Mouse (Mus musculus) embryonic fibroblast, embryonic 13.5 days (primary cell): ENCODE results near the gene Klhdc7b. TPM values are rescaled to one million over a fixed set of nuclear protein-coding genes. Genes with fewer than 3 reads are reported as not detected.

Experiments
- H3K27ac ChIP-seq: 2 replicates; pipeline ENCODE4 v1.5.1; 2012; ENCODE audit warnings: low read length, control low read depth, inconsistent platforms; ENCODE audit not compliant: insufficient read depth
- H3K4me1 ChIP-seq: 2 replicates; pipeline ENCODE4 v1.6.1; 2011; ENCODE audit warnings: low read length; ENCODE audit not compliant: control insufficient read depth, insufficient read depth
- H3K4me3 ChIP-seq: 2 replicates; pipeline ENCODE4 v1.5.1; 2011; ENCODE audit warnings: mild to moderate bottlenecking, control low read depth, low read length; ENCODE audit not compliant: insufficient read depth
- CTCF ChIP-seq: IDR thresholded peaks from 2 replicates; pipeline ENCODE4 v1.5.1; 2011; ENCODE audit warnings: mild to moderate bottlenecking, control low read depth, low read length, moderate library complexity, borderline replicate concordance; ENCODE audit not compliant: insufficient read depth
- POLR2A ChIP-seq: IDR thresholded peaks from 2 replicates; pipeline ENCODE4 v1.6.1; 2011; ENCODE audit warnings: low read depth, mild to moderate bottlenecking, control low read depth, low read length, moderate library complexity
- polyA plus RNA-seq: library from polyadenylated mRNA; stranded (reverse); fragments of >200 nt; gene quantifications from 2 replicates; pipeline ENCODE4 v1.2.4, GENCODE M21; 2011; ENCODE audit warnings: low read depth; ENCODE audit not compliant: missing spikeins, insufficient read length

The Klhdc7b gene
- polyA plus RNA-seq, 1 experiment = not detected

GRCm38 (mm10) chr15:89354455-89354854, 30.3 kb upstream of the Klhdc7b start:
- Histone ChIP-seq H3K4me1 (no peaks in the 10 kb centered on the region), H3K4me3 (peak overlapping the region; percentile 83), H3K27ac (no peak overlapping the region)
- no peak for TF ChIP-seq POLR2A
- TF ChIP-seq CTCF = no peak

GRCm38 (mm10) chr15:89355241-89356187, 29.2 kb upstream of the Klhdc7b start, which contains the start of the genes Lmf2 and Ncaph2:
Lmf2 (minus strand) TSS chr15:89355659.
Ncaph2 (plus strand) TSS chr15:89355719.
- Histone ChIP-seq H3K27ac (peak within 1 kb of the TSS; percentile 74), H3K4me3 (peak within 1 kb of the TSS; percentile 85), H3K4me1 (no peaks in the 10 kb centered on the region)
- no peak for TF ChIP-seq CTCF
- TF ChIP-seq POLR2A = peak; percentile 85

GRCm38 (mm10) chr15:89356372-89356771, 28.3 kb upstream of the Klhdc7b start:
- Histone ChIP-seq H3K4me1 (no peaks in the 10 kb centered on the region), H3K27ac (peak overlapping the region; percentile 74), H3K4me3 (peak overlapping the region; percentile 85)
- peak; percentile 56 for TF ChIP-seq POLR2A
- no peak for TF ChIP-seq CTCF

GRCm38 (mm10) chr15:89358784-89359183, 25.9 kb upstream of the Klhdc7b start:
- TF ChIP-seq CTCF = no peak
- no peak for TF ChIP-seq POLR2A

GRCm38 (mm10) chr15:89363051-89363450, 21.7 kb upstream of the Klhdc7b start:
- TF ChIP-seq POLR2A (no peak), CTCF (no peak)
- Histone ChIP-seq H3K4me3 (no peak overlapping the region), H3K4me1 (no peaks in the 10 kb centered on the region)

More at GRCm38 (mm10) chr15:89358784-89359183, 25.9 kb upstream of the Klhdc7b start:
- Histone ChIP-seq H3K4me1 (no peaks in the 10 kb centered on the region), H3K4me3 (no peak overlapping the region), H3K27ac (no peak overlapping the region)

GRCm38 (mm10) chr15:89365141-89365551, 19.6 kb upstream of the Klhdc7b start:
- Histone ChIP-seq H3K27ac (no peak overlapping the region), H3K4me3 (no peak overlapping the region), H3K4me1 (no peaks in the 10 kb centered on the region)
- TF ChIP-seq POLR2A = no peak
- TF ChIP-seq CTCF = no peak

More at GRCm38 (mm10) chr15:89363051-89363450, 21.7 kb upstream of the Klhdc7b start:
- H3K27ac ChIP-seq = no peak overlapping the region

- TF ChIP-seq CTCF = no peak
- no peak for TF ChIP-seq POLR2A
- Histone ChIP-seq H3K4me1 (no peaks in the 10 kb centered on the region; the same call in 1 of the 2 replicates), H3K4me3 (no peak overlapping the region), H3K27ac (no peak overlapping the region)
Observed at GRCm38 (mm10) chr15:89372068-89372467, 12.6 kb upstream of the Klhdc7b start.

GRCm38 (mm10) chr15:89372536-89372935, 12.2 kb upstream of the Klhdc7b start:
- TF ChIP-seq CTCF = no peak
- no peak for TF ChIP-seq POLR2A
- H3K4me3 ChIP-seq = peak overlapping the region; percentile 54
- H3K27ac ChIP-seq = no peak overlapping the region
- H3K4me1 ChIP-seq = no peaks in the 10 kb centered on the region; the same call in 1 of the 2 replicates

GRCm38 (mm10) chr15:89373027-89373761, 11.5 kb upstream of the Klhdc7b start:
- peak overlapping the region; percentile 54 for H3K4me3 ChIP-seq
- TF ChIP-seq POLR2A (no peak; the same call in 1 of the 2 replicates), CTCF (peak; percentile 82)
- peak overlapping the region; percentile 91 for H3K27ac ChIP-seq
- H3K4me1 ChIP-seq = no peaks in the 10 kb centered on the region; the same call in 1 of the 2 replicates
